Mouse (Mus musculus): Measurements from ENCODE around the gene Tgfb1i1. TPM values are rescaled to one million over a fixed set of nuclear protein-coding genes. Genes with fewer than 3 reads are reported as not detected.

Gene Tgfb1i1
- polyA plus RNA-seq (2014; fragmentation: Nextera tagmentation; extraction: Ambion mirVana) = 14.3 and 15.6 TPM in 2 replicates

- ATAC-seq (ENCODE audit: insufficient number of reproducible peaks, low FRiP score, low TSS enrichment, low read depth) = peak; percentile 65; the same call in 1 of the 2 replicates
These were observed at the start of gene Tgfb1i1 for GRCm38 (mm10) chr7:128246496-128247391. Gene Tgfb1i1 (plus strand): TSS chr7:128246812.

GRCm38 (mm10) chr7:128201607-128202006 is 45.0 kb upstream of the Tgfb1i1 start:
- Histone ChIP-seq H3K27me3 (ENCODE audit: control insufficient read depth, insufficient read depth, low read length) (no peaks in the 10 kb centered on the region), H3K4me1 (ENCODE audit: control insufficient read depth, insufficient read depth, low read length) (no peaks in the 10 kb centered on the region), H3K36me3 (ENCODE audit: control insufficient read depth, insufficient read depth, low read length) (no peaks in the 10 kb centered on the region), H3K4me2 (ENCODE audit: low read depth, severe bottlenecking) (no peak overlapping the region), H3K4me3 (ENCODE audit: low read depth, low read length) (no peak overlapping the region), H3K27ac (replicated peaks; ENCODE audit: low read depth, low read length) (no peak overlapping the region), H3K9me3 (ENCODE audit: control insufficient read depth, low read length) (no peaks in the 10 kb centered on the region), H3K9ac (ENCODE audit: low read length) (no peak overlapping the region)
- no peak for DNase-seq (ENCODE audit: low spot score)
- WGBS = 85% methylated on average over 9 of the region's 9 CpGs
- ATAC-seq (ENCODE audit: insufficient number of reproducible peaks, low FRiP score, low TSS enrichment, low read depth) = no peak

More at GRCm38 (mm10) chr7:128246496-128247391, at the start of gene Tgfb1i1:
- H3K27ac ChIP-seq (replicated peaks; ENCODE audit: low read depth, low read length) = no peak within 1 kb of the TSS
- H3K27me3 ChIP-seq (ENCODE audit: control insufficient read depth, insufficient read depth, low read length) = no peaks in the 10 kb centered on the region
- peak within 1 kb of the TSS; percentile 65 for H3K4me2 ChIP-seq (ENCODE audit: low read depth, severe bottlenecking)
- peak within 1 kb of the TSS; percentile 38 for H3K4me3 ChIP-seq (ENCODE audit: low read depth, low read length)
- H3K36me3 ChIP-seq (ENCODE audit: control insufficient read depth, insufficient read depth, low read length) = peaks cover 13% of the 10 kb centered on the region
- peaks cover 6% of the 10 kb centered on the region; the same call in 1 of the 2 replicates for H3K4me1 ChIP-seq (ENCODE audit: control insufficient read depth, insufficient read depth, low read length)
- 3% methylated on average over 26 of the region's 30 CpGs for WGBS
- peak within 1 kb of the TSS; percentile 61 for H3K9ac ChIP-seq (ENCODE audit: low read length)
- no peaks in the 10 kb centered on the region for H3K9me3 ChIP-seq (ENCODE audit: control insufficient read depth, low read length)
- peak; percentile 64 for DNase-seq (ENCODE audit: low spot score)

GRCm38 (mm10) chr7:128203071-128203470 is 43.5 kb upstream of the Tgfb1i1 start:
- WGBS = 88% methylated on average over 9 of the region's 9 CpGs
- DNase-seq (ENCODE audit: low spot score) = no peak
- H3K4me3 ChIP-seq (ENCODE audit: low read depth, low read length) = no peak overlapping the region
- ATAC-seq (ENCODE audit: insufficient number of reproducible peaks, low FRiP score, low TSS enrichment, low read depth) = no peak
- no peak overlapping the region for H3K4me2 ChIP-seq (ENCODE audit: low read depth, severe bottlenecking)
- no peak overlapping the region for H3K9ac ChIP-seq (ENCODE audit: low read length)
- H3K27me3 ChIP-seq (ENCODE audit: control insufficient read depth, insufficient read depth, low read length) = no peaks in the 10 kb centered on the region
- H3K4me1 ChIP-seq (ENCODE audit: control insufficient read depth, insufficient read depth, low read length) = no peaks in the 10 kb centered on the region
- no peaks in the 10 kb centered on the region for H3K9me3 ChIP-seq (ENCODE audit: control insufficient read depth, low read length)
- no peaks in the 10 kb centered on the region for H3K36me3 ChIP-seq (ENCODE audit: control insufficient read depth, insufficient read depth, low read length)
- H3K27ac ChIP-seq (replicated peaks; ENCODE audit: low read depth, low read length) = no peak overlapping the region

GRCm38 (mm10) chr7:128204179-128204578 is 42.4 kb upstream of the Tgfb1i1 start:
- no peaks in the 10 kb centered on the region for H3K36me3 ChIP-seq (ENCODE audit: control insufficient read depth, insufficient read depth, low read length)
- WGBS = 93% methylated on average over 8 of the region's 8 CpGs
- no peaks in the 10 kb centered on the region for H3K9me3 ChIP-seq (ENCODE audit: control insufficient read depth, low read length)
- no peak for DNase-seq (ENCODE audit: low spot score)
- H3K27me3 ChIP-seq (ENCODE audit: control insufficient read depth, insufficient read depth, low read length) = no peaks in the 10 kb centered on the region
- no peak for ATAC-seq (ENCODE audit: insufficient number of reproducible peaks, low FRiP score, low TSS enrichment, low read depth)
- no peak overlapping the region for H3K4me3 ChIP-seq (ENCODE audit: low read depth, low read length)
- H3K9ac ChIP-seq (ENCODE audit: low read length) = no peak overlapping the region
- no peaks in the 10 kb centered on the region for H3K4me1 ChIP-seq (ENCODE audit: control insufficient read depth, insufficient read depth, low read length)
- H3K4me2 ChIP-seq (ENCODE audit: low read depth, severe bottlenecking) = no peak overlapping the region
- H3K27ac ChIP-seq (replicated peaks; ENCODE audit: low read depth, low read length) = no peak overlapping the region

GRCm38 (mm10) chr7:128205695-128206094 is 40.9 kb upstream of the Tgfb1i1 start:
- Histone ChIP-seq H3K9me3 (ENCODE audit: control insufficient read depth, low read length) (no peaks in the 10 kb centered on the region), H3K27ac (replicated peaks; ENCODE audit: low read depth, low read length) (no peak overlapping the region), H3K9ac (ENCODE audit: low read length) (no peak overlapping the region), H3K36me3 (ENCODE audit: control insufficient read depth, insufficient read depth, low read length) (no peaks in the 10 kb centered on the region), H3K4me3 (ENCODE audit: low read depth, low read length) (no peak overlapping the region), H3K27me3 (ENCODE audit: control insufficient read depth, insufficient read depth, low read length) (no peaks in the 10 kb centered on the region), H3K4me2 (ENCODE audit: low read depth, severe bottlenecking) (no peak overlapping the region), H3K4me1 (ENCODE audit: control insufficient read depth, insufficient read depth, low read length) (no peaks in the 10 kb centered on the region)
- WGBS = 82% methylated on average over 18 of the region's 18 CpGs
- DNase-seq (ENCODE audit: low spot score) = no peak
- ATAC-seq (ENCODE audit: insufficient number of reproducible peaks, low FRiP score, low TSS enrichment, low read depth) = no peak

- ATAC-seq (ENCODE audit: insufficient number of reproducible peaks, low FRiP score, low TSS enrichment, low read depth) (no peak), DNase-seq (ENCODE audit: low spot score) (no peak)
- no peak within 1 kb of the TSS for H3K4me3 ChIP-seq (ENCODE audit: low read depth, low read length)
- H3K9ac ChIP-seq (ENCODE audit: low read length) = no peak within 1 kb of the TSS
- no peaks in the 10 kb centered on the region for H3K9me3 ChIP-seq (ENCODE audit: control insufficient read depth, low read length)
- H3K4me1 ChIP-seq (ENCODE audit: control insufficient read depth, insufficient read depth, low read length) = no peaks in the 10 kb centered on the region
- WGBS = 85% methylated on average over 6 of the region's 6 CpGs
- no peaks in the 10 kb centered on the region for H3K27me3 ChIP-seq (ENCODE audit: control insufficient read depth, insufficient read depth, low read length)
- H3K4me2 ChIP-seq (ENCODE audit: low read depth, severe bottlenecking) = no peak within 1 kb of the TSS
- H3K36me3 ChIP-seq (ENCODE audit: control insufficient read depth, insufficient read depth, low read length) = no peaks in the 10 kb centered on the region
- H3K27ac ChIP-seq (replicated peaks; ENCODE audit: low read depth, low read length) = no peak within 1 kb of the TSS
These were observed 40.5 kb upstream of the Tgfb1i1 start, which contains the start of gene Cox6a2 for GRCm38 (mm10) chr7:128206152-128206551. Gene Cox6a2 (minus strand): TSS chr7:128206387.

- H3K4me3 ChIP-seq (ENCODE audit: low read depth, low read length) = no peak overlapping the region
- no peak for ATAC-seq (ENCODE audit: insufficient number of reproducible peaks, low FRiP score, low TSS enrichment, low read depth)
- H3K36me3 ChIP-seq (ENCODE audit: control insufficient read depth, insufficient read depth, low read length) = no peaks in the 10 kb centered on the region
- H3K27ac ChIP-seq (replicated peaks; ENCODE audit: low read depth, low read length) = no peak overlapping the region
- H3K9ac ChIP-seq (ENCODE audit: low read length) = no peak overlapping the region
- H3K27me3 ChIP-seq (ENCODE audit: control insufficient read depth, insufficient read depth, low read length) = no peaks in the 10 kb centered on the region
- H3K9me3 ChIP-seq (ENCODE audit: control insufficient read depth, low read length) = no peaks in the 10 kb centered on the region
- 9% methylated on average over 4 of the region's 4 CpGs for WGBS
- H3K4me2 ChIP-seq (ENCODE audit: low read depth, severe bottlenecking) = no peak overlapping the region
- peak; percentile 70 for DNase-seq (ENCODE audit: low spot score)
- H3K4me1 ChIP-seq (ENCODE audit: control insufficient read depth, insufficient read depth, low read length) = no peaks in the 10 kb centered on the region
These were observed 38.4 kb upstream of the Tgfb1i1 start for GRCm38 (mm10) chr7:128208187-128208586.

- no peaks in the 10 kb centered on the region for H3K4me1 ChIP-seq (ENCODE audit: control insufficient read depth, insufficient read depth, low read length)
- H3K27ac ChIP-seq (replicated peaks; ENCODE audit: low read depth, low read length) = no peak overlapping the region
- no peaks in the 10 kb centered on the region for H3K9me3 ChIP-seq (ENCODE audit: control insufficient read depth, low read length)
- 61% methylated on average over 3 of the region's 3 CpGs for WGBS
- H3K36me3 ChIP-seq (ENCODE audit: control insufficient read depth, insufficient read depth, low read length) = no peaks in the 10 kb centered on the region
- no peak overlapping the region for H3K4me3 ChIP-seq (ENCODE audit: low read depth, low read length)
- no peak for ATAC-seq (ENCODE audit: insufficient number of reproducible peaks, low FRiP score, low TSS enrichment, low read depth)
- DNase-seq (ENCODE audit: low spot score) = no peak
- H3K9ac ChIP-seq (ENCODE audit: low read length) = no peak overlapping the region
- H3K27me3 ChIP-seq (ENCODE audit: control insufficient read depth, insufficient read depth, low read length) = no peaks in the 10 kb centered on the region
- H3K4me2 ChIP-seq (ENCODE audit: low read depth, severe bottlenecking) = no peak overlapping the region
These were observed 36.8 kb upstream of the Tgfb1i1 start for GRCm38 (mm10) chr7:128209826-128210225.

Measured in limb, embryonic 11.5 days (tissue).